Mouse (Mus musculus): ENCODE data around the gene Vsnl1.

Gene Vsnl1

DNA sequence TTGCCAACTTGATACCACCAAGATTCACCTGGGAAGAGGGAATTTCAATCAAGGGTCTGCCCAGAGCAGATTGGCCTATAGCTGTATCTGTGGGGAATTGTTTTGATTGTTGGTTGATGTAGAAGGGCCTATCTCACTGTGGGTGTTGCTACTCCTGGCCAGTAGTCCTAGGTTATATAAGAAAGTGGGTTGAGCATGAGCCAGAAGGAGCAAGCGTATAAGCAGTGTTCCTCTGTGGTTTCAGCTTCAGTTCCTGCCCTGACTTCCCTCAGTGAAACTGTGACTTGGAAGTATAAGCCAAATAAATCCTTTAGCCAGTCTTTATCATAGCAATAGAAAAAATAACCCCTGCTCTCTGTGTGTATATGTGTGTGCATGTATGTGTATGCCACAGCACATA, 51.7 kb downstream of the Vsnl1 start:
- DNase-seq (ENCODE audit: extremely low read depth, low read depth), result no peak

DNA sequence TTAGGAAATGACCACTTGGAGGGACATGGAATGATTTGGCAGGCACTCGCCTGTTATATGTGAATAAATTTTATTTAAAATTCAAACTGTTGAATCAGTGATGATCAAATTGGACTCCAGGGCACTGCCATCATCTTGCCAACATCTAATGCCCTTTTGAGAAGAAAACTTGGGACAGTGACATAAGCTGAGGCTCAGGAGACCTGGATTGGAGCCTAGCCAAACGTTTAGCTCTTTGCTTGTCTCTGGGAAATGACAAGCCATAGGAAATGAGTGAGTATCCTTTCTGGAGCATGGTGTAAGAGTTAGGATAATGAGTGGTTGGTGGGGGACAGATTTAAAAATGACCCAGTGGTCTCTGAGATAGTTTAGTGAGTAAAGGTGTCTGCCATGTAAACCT, 57.0 kb downstream of the Vsnl1 start:
- DNase-seq (ENCODE audit: extremely low read depth, low read depth), result no peak

DNA sequence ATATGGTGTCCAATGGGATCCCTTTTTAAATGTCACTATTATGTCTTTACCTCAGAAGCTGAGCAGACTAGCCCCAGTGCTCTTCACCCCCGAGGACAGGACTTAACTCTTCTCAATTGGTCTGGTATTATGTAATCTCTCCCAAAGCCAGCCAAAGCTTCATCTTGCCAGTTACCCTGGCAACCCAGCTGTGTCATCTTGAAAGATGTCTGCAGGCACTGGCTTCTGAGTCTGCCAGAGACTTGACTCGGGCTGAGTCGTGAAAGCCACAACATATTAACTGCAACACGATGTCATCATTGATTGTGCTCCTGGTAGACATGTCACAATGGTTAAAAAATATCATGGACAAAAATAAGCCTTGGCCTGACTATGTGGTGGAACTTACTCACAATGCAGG, 66.4 kb downstream of the Vsnl1 start:
- DNase-seq (ENCODE audit: extremely low read depth, low read depth), result no peak

DNA sequence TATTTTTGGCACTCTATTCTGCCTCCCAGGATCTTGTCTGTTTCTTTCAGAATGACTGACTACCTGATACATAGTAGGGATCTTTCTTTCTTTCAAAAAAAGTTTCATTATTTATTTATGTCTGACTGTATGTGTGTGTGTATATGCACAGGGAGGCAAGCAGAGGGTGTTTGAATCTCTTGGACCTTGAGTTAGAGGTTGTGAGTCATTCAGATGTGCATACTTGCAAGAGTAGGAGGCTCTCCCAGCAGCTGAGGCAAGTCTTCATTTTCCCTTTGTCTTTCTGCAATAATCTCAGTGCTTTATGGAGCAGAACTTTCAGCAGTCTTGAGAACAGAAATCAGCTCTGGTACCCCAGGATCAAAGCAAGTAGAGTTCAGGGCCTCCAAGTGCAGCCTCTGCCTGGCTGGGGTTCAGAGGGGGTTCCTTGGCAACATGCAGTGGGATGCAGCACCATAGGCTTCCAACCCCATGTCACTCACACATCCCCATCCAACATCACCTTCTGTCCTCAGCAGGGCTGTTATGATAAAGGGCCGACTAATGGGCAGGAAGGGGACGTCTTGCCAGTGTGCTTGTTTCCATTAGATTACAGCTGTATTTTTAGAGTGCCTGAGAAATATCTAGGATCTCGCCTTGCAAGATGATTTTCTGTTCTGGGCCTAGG, 69.2 kb downstream of the Vsnl1 start:
- DNase-seq (ENCODE audit: extremely low read depth, low read depth), result no peak

DNA sequence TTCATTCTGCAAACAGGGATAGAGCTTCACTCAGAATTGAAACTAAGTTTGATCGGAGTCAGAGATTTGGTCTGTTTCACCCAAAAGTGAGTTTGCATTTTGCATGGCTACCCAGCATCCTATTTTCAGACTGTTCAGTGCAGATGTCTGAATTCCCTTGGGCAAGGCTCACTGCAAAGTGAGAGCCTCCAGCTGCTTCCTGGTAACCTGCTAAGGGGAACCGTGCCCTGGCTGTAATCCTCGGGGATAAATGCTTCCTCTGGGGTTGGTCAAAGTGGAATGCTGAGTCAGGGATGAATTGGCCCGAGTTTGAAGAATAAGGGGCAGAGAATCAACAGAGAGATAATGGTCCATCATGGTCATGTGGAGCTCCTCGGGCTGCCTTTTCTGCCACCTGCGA, 71.5 kb downstream of the Vsnl1 start:
- no peak for DNase-seq (ENCODE audit: extremely low read depth, low read depth)

DNA sequence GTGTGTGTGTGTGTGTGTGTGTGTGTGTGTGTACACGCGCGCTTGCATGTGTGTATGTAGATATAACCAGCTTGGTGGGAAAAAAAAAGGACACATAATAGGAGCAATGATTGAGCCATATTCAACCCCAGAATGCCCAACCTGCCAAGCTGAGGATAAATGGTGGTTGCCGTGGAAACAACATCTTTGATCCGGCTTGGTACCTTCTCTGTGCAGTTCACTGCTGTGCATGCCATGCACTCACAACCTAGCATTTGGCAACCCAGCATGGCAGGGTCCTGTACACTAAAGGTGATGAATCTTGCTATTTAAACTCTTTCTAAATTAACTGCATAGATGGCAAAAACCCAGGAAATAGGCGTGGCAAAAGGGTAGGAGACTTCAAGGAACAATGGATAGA, 74.0 kb downstream of the Vsnl1 start:
- DNase-seq (ENCODE audit: extremely low read depth, low read depth), result no peak

DNA sequence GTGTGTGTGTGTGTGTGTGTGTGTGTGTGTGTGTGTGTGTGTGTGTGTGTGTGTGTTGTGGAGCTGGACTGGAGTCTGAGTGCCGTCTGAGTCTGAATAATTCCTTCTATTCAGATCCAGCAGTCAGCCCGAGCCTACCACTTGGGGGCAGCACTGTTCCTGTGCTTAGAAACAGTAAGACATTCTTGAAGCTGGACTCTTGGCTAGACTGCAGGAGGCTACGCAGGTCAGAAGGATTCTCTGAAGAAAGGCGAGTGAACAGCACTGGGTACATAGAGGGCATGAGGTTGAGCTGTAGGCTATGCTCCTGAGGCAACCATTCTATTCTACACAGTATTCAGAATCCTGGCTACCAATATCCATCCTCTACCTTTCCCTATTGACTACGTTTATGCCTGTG, 85.5 kb downstream of the Vsnl1 start:
- DNase-seq (ENCODE audit: extremely low read depth, low read depth), result peak; percentile 6

DNA sequence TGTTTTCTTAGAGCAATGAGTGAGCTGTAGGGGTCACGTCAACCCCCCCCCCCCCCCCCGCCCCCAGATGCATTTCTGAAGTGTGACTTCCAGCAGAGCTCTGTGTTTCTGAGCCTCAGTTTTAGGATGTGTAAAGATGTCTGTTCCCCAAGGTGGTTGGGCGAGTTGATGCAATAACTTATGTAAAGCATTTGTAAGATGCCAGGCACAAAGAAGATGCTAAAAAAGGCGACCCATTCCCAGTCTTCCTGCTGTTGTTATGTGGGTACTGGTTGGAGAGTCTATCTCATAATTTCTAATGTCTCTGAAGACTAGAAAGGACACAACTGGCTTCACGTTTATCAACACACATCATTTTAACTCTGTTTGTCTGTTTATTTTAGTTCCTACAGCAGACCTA, 86.5 kb downstream of the Vsnl1 start:
- DNase-seq (ENCODE audit: extremely low read depth, low read depth), result no peak

DNA sequence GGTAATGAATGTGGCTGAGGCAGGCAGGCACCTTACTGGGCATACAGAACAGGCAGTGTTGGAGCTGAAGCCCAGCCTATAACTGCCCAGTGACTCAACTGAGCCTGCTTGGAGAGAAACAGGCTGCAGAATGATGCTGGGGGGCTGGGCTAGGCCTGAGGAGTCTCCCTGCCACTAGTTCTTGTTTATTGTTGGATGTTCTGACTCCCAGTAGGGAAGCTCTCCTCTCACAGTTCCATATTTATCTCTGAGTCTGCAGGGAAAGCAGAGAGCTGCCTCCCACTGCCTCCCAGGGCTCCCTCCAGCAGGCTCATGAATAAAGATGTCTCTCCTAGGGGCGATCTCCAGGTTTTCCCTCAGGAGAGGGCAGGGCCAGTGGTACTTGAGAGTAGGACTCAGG, 88.0 kb downstream of the Vsnl1 start:
- DNase-seq (ENCODE audit: extremely low read depth, low read depth), result no peak

DNA sequence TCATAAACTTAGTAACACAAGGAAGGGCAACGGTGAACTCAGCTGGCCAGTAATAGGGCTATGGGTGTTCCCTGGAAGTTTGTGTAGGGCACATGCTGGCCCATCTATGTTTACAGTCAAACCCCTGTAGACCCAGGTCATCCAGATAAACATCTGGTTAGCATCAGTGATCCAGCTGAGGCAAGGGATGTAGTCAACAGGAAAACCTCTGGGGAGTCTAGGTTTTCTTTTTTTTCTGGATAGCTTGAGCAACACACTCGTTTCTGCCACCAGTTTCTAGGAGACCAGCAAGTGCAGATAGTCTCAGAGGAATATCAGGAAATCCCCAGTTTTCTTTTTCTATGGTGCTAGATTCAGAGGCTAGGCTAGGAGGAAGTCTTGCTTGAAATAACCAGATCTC, 90.5 kb downstream of the Vsnl1 start:
- DNase-seq (ENCODE audit: extremely low read depth, low read depth), result no peak

DNA sequence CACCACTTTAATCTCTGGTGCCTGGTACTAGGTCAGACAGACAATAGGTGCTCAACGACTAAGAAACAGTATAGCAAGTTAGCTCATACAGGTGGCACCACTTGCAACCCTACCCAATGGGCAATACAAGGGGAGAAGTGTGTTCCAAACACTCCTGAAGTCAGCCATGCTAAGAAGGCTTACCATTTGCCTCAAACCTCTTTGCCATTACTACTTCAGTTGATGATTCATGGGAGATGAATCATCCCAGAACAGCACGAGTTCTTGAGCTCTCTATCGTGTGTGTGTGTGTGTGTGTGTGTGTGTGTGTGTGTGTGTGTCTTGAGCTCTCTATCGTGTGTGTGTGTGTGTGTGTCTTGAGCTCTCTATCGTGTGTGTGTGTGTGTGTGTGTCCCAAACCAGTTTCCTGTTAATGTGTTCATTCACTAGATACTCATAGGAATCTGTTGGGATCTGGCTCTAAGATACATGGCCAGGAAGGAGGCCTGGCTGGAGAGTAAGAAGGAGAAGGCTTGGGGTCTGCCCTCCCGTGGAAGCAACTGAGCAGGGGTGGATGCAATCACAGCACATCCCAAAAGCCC, 94.3 kb downstream of the Vsnl1 start:
- no peak for DNase-seq (ENCODE audit: extremely low read depth, low read depth)

DNA sequence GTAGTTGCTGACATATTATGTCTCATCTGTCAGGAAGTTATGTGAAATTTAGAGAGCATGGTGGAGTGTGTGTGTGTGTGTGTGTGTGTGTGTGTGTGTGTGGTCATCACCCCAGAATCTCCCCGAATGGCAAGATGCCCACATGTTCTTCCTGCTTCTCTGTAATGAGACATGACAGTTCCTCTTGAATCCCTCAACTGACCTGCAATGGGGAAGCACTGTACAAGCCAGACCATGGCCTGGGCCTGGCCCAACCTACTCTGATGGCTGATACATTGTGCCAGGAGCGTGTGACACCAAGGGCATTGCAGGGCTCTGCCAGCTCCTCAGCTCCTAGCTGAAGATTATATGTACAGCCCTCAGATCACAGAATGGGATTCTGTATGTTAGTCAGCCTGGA, 98.2 kb downstream of the Vsnl1 start:
- no peak for DNase-seq (ENCODE audit: extremely low read depth, low read depth)

DNA sequence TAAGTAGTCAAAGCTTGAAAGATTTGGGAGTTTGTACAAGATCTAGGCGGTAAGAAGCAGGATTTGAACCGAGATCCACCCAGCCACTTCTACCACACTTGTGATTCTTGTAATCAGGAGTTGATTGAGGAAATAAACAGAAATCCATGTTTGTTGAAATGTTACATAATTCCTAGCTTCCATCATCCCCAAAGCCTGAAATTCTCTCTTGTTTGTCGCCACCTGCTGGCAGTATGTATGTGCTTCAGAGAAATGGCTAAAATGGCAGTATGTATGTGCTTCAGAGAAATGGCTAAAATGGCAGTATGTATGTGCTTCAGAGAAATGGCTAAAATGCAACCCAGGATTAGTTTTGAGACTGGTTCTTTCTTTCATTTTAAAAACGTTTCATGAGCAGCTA, 99.6 kb downstream of the Vsnl1 start:
- DNase-seq (ENCODE audit: extremely low read depth, low read depth), result peak; percentile 11

DNA sequence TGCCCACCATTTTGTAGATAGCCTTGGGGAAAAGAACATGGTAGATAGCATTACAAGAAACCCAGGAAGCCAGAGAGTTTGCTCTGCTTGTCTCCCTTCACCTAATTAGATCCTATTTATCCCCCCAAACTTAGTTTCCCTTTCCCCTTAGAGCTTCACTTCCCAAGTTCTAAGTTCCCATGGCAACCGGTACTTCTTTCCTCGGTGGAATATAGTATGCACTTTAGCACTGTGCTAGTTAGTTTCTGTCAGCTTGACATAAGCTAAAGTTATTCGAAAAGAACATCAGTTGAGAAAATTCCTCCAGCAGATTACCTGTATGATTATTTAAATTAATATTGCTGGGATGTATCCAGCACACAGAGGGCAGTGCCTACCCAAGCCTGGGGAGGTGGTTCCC, 109.9 kb downstream of the Vsnl1 start:
- no peak for DNase-seq (ENCODE audit: extremely low read depth, low read depth)

DNA sequence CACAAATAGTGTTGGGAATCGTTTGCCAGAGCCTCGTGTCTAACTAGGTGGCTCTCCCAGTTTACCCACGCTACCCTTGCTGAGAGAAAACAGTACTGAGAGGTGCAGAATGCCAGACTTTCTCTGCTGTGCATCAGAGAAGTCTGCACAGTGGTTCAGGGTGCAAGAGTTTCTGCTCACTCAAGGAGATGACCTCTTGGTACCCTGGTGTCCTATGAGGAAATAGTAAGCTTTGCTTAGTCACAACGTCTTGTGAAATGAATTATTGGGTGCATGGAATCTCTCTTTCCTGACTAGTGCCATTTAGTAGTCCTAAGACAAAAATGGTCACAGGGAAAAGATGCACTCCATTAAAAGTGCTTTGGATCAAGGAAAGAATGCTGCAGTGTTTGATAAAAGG, 111.9 kb downstream of the Vsnl1 start:
- no peak for DNase-seq (ENCODE audit: extremely low read depth, low read depth)

DNA sequence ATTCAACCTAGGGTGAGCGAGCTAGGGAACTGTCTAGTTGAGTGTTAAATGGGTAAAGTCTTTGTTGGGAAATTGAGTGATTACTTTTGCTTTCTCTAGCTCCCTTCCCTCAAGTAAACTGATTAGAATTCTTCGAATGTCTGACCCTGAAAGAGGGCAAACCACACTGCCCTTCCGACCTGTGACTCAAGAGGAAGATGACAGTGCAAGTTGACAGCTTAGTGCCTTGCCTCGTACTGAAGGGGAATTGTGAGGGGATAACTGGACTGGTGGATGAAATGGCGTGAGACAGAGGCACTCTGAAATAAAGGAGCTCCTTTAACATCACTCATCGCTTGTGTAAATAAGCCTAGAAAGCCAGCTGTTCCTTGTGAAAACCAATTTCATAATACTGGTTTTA, 118.7 kb downstream of the Vsnl1 start:
- no peak for DNase-seq (ENCODE audit: extremely low read depth, low read depth)

DNA sequence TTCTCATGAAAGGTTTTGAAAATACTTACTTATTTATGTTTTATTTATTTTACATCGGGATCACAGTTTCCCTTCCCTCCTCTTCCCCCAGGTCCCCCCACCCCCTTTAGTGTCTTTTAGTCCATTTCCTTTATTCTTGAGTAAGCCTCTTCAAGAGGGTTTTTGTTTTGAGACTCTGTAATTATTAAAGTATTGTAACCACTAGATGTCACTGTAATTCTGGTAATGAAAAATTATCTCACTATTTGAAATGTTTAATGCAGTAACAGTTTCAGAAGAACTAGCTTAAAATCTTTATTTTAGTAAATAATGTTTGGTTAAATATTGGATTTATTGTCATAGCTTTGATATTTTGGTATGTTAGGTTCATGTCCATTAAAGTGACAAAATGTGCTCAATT, 122.6 kb downstream of the Vsnl1 start:
- DNase-seq (ENCODE audit: extremely low read depth, low read depth), result no peak

DNA sequence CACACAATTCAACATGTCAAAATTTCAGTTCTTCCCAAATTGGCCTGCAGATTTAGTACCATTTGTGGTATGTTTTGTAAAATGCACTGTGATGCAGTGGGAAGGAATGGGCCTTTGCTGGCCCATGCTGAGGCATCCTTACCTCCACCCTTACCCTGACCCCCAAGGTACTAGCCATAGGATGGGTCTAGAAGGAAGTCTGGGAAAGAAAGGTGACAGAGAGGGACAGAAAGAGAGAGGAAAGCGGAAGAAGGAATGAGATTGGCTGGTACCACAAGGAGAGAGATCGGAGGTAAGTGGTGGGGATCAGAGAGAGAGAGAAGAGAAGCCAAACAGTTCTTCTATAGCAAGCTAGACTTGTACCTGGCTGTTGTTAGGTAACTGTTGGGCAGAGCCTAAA, 125.3 kb downstream of the Vsnl1 start:
- DNase-seq (ENCODE audit: extremely low read depth, low read depth), result no peak

DNA sequence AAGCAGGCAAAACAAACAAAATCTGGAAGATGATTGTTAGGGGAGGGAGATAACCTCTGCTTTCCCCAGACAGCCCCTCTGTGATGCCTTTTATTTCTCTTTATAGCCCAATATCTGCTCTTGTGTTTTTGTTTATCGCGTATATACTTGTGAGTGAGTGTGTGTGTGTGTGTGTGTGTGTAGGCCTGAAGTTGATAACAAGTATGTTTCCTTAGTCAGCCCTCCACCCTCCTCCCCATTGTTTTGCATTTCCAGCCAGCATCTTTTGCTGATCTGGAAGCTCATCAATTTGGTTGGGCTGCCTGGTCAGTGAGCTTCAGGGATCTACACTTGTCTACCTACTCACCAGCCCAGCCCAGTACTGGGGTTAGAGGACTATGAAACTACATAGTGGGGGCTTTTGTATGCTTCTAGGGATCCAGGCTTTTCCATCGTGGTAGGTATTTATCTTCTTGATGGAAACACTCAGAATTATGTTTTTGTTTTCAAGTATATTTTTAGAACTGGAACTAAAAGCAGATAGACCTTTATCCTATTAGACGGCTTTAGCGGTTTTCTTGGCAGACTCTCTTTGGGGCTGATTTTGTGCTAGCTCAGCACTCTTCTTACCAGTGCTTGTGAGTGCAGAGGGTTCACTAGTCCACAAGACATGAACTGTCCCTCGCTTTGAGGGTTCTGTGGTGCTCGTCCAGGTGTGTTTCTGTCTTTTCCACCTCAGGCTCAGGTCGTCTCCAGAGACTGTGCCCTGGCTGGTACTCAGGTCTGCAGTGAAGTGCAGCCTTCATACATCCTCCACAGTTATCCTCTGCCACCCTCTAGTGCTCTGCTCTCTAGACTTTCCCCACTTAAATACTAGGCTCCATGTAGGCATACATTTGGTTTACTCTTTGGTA, 129.4 kb downstream of the Vsnl1 start:
- no peak for DNase-seq (ENCODE audit: extremely low read depth, low read depth)

DNA sequence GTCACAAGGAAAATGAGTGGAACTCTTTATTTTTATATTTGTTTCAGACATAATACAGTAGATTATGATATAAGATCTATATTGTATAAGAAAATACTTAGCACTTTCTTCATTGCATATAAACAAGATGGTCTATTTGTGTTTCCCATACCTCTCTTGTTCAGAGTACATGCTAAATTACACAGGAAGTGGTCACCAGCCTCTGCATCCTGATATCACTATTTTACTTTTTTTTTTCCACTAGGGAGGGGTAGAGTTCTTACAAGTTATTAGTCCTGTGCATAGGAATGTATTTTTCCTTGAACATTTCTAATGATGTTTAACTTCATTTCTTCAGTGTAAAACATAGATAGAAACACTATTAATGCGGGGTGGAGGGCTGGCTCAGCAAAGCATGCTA, 135.6 kb downstream of the Vsnl1 start:
- no peak for DNase-seq (ENCODE audit: extremely low read depth, low read depth)

DNA sequence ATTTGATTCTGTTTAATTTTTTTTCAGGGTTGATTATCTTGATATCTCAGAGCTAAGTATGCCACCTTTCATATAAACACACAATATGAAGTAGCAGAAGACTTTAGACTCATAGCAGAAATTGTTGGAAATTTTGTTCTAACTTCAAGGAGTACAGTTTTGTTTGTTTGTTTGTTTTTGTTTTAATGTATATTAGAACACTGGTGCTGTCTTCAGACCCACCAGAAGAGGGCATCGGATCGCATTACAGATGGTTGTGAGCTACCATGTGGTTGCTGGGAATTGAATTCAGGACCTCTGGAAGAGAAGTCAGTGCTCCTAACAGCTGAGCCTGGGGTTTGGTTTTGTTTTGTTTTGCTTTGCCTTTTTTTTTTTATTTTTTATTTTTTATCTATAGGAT, 150.0 kb downstream of the Vsnl1 start:
- DNase-seq (ENCODE audit: extremely low read depth, low read depth), result no peak

DNA sequence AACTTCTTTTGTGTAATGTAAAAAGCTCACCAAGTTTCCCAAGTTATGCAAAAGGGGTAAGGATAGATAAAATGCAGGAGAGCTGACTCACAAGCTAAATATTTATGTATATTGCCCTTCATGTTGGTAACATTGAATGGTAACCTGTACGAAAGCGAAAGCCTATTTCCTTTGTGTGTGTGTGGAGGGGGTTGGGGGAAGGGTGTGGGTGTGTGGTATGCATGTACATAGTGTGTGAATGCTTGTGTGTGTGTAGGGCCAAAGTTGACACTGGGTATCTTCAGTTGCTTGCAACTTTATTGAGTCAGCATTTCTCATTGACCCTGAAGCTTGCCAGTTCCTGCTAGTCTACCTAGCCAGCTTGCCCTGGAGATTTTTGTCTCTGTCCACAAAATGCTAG, 154.8 kb downstream of the Vsnl1 start:
- no peak for DNase-seq (ENCODE audit: extremely low read depth, low read depth)

DNA sequence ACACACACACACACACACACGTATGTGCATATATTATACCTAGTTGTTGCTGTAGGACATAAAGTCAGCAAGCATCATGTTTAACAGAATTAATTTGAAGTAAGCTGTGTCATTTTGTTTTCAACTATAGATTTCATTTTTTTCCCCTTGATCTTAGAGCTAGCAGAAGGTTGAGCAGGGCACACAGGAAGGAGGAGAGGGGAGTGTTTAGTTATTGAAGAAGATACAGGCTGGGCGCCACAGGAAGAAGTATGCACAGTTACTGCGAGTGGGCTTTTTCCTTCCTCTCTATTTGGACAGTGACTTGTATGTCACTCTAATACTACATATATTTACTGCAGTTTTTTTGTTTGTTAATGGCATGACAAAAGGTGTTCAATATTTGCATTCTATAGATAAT, 156.5 kb downstream of the Vsnl1 start:
- DNase-seq (ENCODE audit: extremely low read depth, low read depth), result no peak

Data from MEL-GATA-1-ER (cell line).